Mouse (Mus musculus) liver, embryonic 11.5 days (tissue): ENCODE results near the gene Tcf20. TPM values are rescaled to one million over a fixed set of nuclear protein-coding genes. Genes with fewer than 3 reads are reported as not detected.

Source experiments
- ATAC-seq: fragments of 200-750 bp; cut with Nextera tagmentation; replicated peaks from 2 replicates; pipeline ENCODE4 v1.8.0; 2017; ENCODE audit warnings: moderate number of reproducible peaks, mild to moderate bottlenecking, moderate TSS enrichment, moderate library complexity; ENCODE audit not compliant: low FRiP score
- DNase-seq: peaks from one replicate; pipeline ENCODE4 v3.0.0-alpha.2; 2017; ENCODE audit warnings: low spot score
- H3K27ac ChIP-seq: fragments of 300-500 bp; sonication (generic); 2 replicates; pipeline ENCODE4 v1.5.1; 2014; ENCODE audit warnings: mild to moderate bottlenecking, low read depth, low read length, control low read depth
- H3K27me3 ChIP-seq: fragments of 300-500 bp; sonication (generic); replicated peaks from 2 replicates; pipeline ENCODE4 v1.6.1; 2014; ENCODE audit warnings: low read length, mixed read lengths; ENCODE audit not compliant: control insufficient read depth, insufficient read depth
- H3K36me3 ChIP-seq: fragments of 300-500 bp; sonication (generic); 2 replicates; pipeline ENCODE4 v1.6.1; 2014; ENCODE audit warnings: mild to moderate bottlenecking, low read length, moderate library complexity, mixed read lengths; ENCODE audit not compliant: control insufficient read depth, insufficient read depth
- H3K4me1 ChIP-seq: fragments of 300-500 bp; sonication (generic); replicated peaks from 2 replicates; pipeline ENCODE4 v1.6.1; 2014; ENCODE audit warnings: low read length, mixed read lengths; ENCODE audit not compliant: control insufficient read depth, insufficient read depth
- H3K4me2 ChIP-seq: fragments of 300-500 bp; sonication (generic); 2 replicates; pipeline ENCODE4 v1.6.1; 2014; ENCODE audit warnings: mild to moderate bottlenecking, control low read depth, moderate library complexity
- H3K4me3 ChIP-seq: fragments of 300-500 bp; sonication (generic); 2 replicates; pipeline ENCODE4 v1.5.1; 2014; ENCODE audit warnings: low read depth, low read length, control low read depth
- H3K9ac ChIP-seq: fragments of 300-500 bp; sonication (generic); 2 replicates; pipeline ENCODE4 v1.6.1; 2014; ENCODE audit warnings: low read depth, low read length, control low read depth
- H3K9me3 ChIP-seq: fragments of 300-500 bp; sonication (generic); 2 replicates; pipeline ENCODE4 v1.6.1; 2016; ENCODE audit warnings: low read length, inconsistent platforms, mixed read lengths; ENCODE audit not compliant: control insufficient read depth
- WGBS: fragments of 180-500 bp; shearing (Covaris S2); extraction: QIAGEN DNeasy Blood & Tissue Kit; methylation state at CpG from one replicate; pipeline ENCODE4 v1.1.7; 2014; 5-methylcytosine and 5-hydroxymethylcytosine counted together
- polyA plus RNA-seq: library from polyadenylated mRNA; unstranded; fragments of >200 nt; fragmentation: Nextera tagmentation; extraction: Ambion mirVana; gene quantifications from 2 replicates; pipeline ENCODE4 v1.2.1, GENCODE M21; 2014

The Tcf20 gene
- polyA plus RNA-seq, 1 experiment from 2014 or later: 7.1 TPM

DNA sequence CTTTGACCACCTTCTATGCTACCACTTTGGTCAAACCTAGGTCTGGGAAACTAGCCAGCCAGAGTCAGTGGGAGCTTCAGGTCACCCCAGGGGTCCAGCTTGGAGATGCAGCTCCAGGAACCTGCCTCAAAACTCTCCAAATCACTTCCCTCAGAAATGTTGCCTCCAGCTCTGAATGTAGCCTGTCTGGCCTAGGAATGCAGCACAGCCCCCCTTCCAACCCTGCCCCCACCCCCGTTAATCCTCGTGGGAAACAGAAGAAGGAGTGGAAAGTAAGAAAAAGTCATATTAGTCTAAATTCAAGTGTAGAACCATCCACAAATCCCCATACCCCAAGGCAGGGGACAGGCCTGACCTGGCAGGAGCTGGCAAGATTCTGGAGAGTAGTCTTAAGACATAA, 79.2 kb downstream of the Tcf20 start:
- no peak overlapping the region for H3K4me2 ChIP-seq
- H3K9me3 ChIP-seq: no peaks in the 10 kb centered on the region
- H3K9ac ChIP-seq: no peak overlapping the region
- no peaks in the 10 kb centered on the region for H3K36me3 ChIP-seq
- 47% methylated on average over 2 of the region's 2 CpGs for WGBS
- peaks cover 5% of the 10 kb centered on the region for H3K4me1 ChIP-seq
- H3K27ac ChIP-seq: no peak overlapping the region
- no peak overlapping the region for H3K4me3 ChIP-seq
- DNase-seq (no peak), ATAC-seq (no peak)
- H3K27me3 ChIP-seq: peaks cover 40% of the 10 kb centered on the region

GRCm38 (mm10) chr15:82907306-82907705, 80.4 kb downstream of the Tcf20 start:
- no peaks in the 10 kb centered on the region for H3K9me3 ChIP-seq
- H3K27ac ChIP-seq: no peak overlapping the region
- H3K4me2 ChIP-seq: no peak overlapping the region
- ATAC-seq: no peak
- WGBS: 78% methylated on average over 5 of the region's 5 CpGs
- peaks cover 28% of the 10 kb centered on the region for H3K27me3 ChIP-seq
- H3K4me1 ChIP-seq: peaks cover 5% of the 10 kb centered on the region
- no peaks in the 10 kb centered on the region for H3K36me3 ChIP-seq
- H3K4me3 ChIP-seq: no peak overlapping the region
- H3K9ac ChIP-seq: no peak overlapping the region
- no peak for DNase-seq

GRCm38 (mm10) chr15:82906574-82907061, 81.1 kb downstream of the Tcf20 start:
- peaks cover 23% of the 10 kb centered on the region for H3K27me3 ChIP-seq
- 61% methylated on average over 7 of the region's 7 CpGs for WGBS
- no peak overlapping the region for H3K4me3 ChIP-seq
- no peak overlapping the region for H3K9ac ChIP-seq
- no peaks in the 10 kb centered on the region for H3K36me3 ChIP-seq
- H3K27ac ChIP-seq: no peak overlapping the region
- ATAC-seq (no peak), DNase-seq (peak; percentile 31)
- H3K4me2 ChIP-seq: no peak overlapping the region
- H3K9me3 ChIP-seq: no peaks in the 10 kb centered on the region
- H3K4me1 ChIP-seq: peaks cover 2% of the 10 kb centered on the region

GRCm38 (mm10) chr15:82905431-82906395, 82.0 kb downstream of the Tcf20 start:
- no peaks in the 10 kb centered on the region for H3K9me3 ChIP-seq
- ATAC-seq (no peak), DNase-seq (no peak)
- no peak overlapping the region for H3K27ac ChIP-seq
- no peak overlapping the region for H3K9ac ChIP-seq
- peaks cover 14% of the 10 kb centered on the region for H3K27me3 ChIP-seq
- H3K4me1 ChIP-seq: no peaks in the 10 kb centered on the region; the same call in 1 of the 2 replicates
- no peaks in the 10 kb centered on the region for H3K36me3 ChIP-seq
- no peak overlapping the region for H3K4me2 ChIP-seq
- 76% methylated on average over 8 of the region's 8 CpGs for WGBS
- H3K4me3 ChIP-seq: no peak overlapping the region

DNA sequence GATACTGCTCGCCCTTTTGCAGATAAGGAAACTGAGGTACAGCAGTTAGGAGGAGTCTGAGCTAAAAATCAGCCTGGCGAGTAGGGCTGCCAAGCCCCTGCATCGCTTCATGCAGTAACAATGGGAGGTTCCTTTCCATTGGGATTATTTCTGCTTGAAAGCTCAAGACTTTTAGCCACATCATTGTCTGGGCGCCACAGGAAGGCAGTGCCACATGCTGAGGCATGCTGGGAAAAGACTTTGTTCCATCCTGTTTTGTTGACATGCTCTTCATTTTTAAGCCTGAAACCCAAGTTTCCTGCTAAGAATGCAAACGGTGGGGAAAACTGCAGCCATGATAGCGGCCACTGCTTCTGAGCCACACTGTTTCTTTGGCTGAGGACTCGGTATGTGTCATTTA, 83.1 kb downstream of the Tcf20 start:
- H3K36me3 ChIP-seq: no peaks in the 10 kb centered on the region

GRCm38 (mm10) chr15:82902521-82902920, 85.2 kb downstream of the Tcf20 start:
- H3K4me3 ChIP-seq: no peak overlapping the region
- peaks cover 13% of the 10 kb centered on the region for H3K4me1 ChIP-seq
- DNase-seq: no peak
- no peaks in the 10 kb centered on the region for H3K9me3 ChIP-seq
- WGBS: 55% methylated on average over 4 of the region's 4 CpGs
- H3K27ac ChIP-seq: no peak overlapping the region
- no peak for ATAC-seq
- no peak overlapping the region for H3K9ac ChIP-seq
- no peaks in the 10 kb centered on the region for H3K36me3 ChIP-seq
- H3K27me3 ChIP-seq: peaks cover 4% of the 10 kb centered on the region; the same call in 1 of the 2 replicates
- H3K4me2 ChIP-seq: no peak overlapping the region

More for the DNA sequence above, 83.1 kb downstream of the Tcf20 start:
- 48% methylated on average over 7 of the region's 7 CpGs for WGBS
- H3K4me1 ChIP-seq: peaks cover 4% of the 10 kb centered on the region
- no peak overlapping the region for H3K4me3 ChIP-seq
- H3K27ac ChIP-seq: no peak overlapping the region
- H3K9ac ChIP-seq: no peak overlapping the region
- no peak for DNase-seq
- no peak for ATAC-seq
- peaks cover 4% of the 10 kb centered on the region; the same call in 1 of the 2 replicates for H3K27me3 ChIP-seq
- H3K4me2 ChIP-seq: no peak overlapping the region
- H3K9me3 ChIP-seq: no peaks in the 10 kb centered on the region

DNA sequence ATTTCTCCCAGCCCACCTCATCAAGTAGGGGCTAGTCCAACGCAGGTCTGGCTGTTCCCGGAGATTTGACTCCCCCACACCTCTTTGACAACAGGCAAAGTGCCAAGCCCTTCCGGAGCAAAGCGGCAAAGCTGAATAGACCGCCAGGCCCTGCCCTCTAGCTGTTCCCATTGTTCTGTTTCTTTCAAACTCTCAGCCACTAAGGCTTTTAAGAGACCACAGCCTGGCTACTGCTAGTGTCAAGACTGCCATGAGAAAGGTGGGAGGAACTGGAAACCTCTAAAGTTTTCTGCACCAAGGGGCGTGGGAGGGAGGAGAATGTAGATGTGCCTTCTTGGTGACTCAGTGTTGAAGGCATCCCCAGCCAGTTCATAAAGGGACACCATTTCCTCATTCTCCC, 86.4 kb downstream of the Tcf20 start:
- H3K27ac ChIP-seq: no peak overlapping the region
- H3K9ac ChIP-seq: 0 out of 2 replicates have a peak overlapping the region, but pooled peaks have one; percentile 1
- H3K4me2 ChIP-seq: no peak overlapping the region
- DNase-seq (peak; percentile 23), ATAC-seq (no peak)
- H3K4me1 ChIP-seq: peaks cover 18% of the 10 kb centered on the region
- no peaks in the 10 kb centered on the region for H3K36me3 ChIP-seq
- no peak overlapping the region for H3K4me3 ChIP-seq
- peaks cover 4% of the 10 kb centered on the region; the same call in 1 of the 2 replicates for H3K27me3 ChIP-seq
- no peaks in the 10 kb centered on the region for H3K9me3 ChIP-seq
- 40% methylated on average over 6 of the region's 6 CpGs for WGBS

DNA sequence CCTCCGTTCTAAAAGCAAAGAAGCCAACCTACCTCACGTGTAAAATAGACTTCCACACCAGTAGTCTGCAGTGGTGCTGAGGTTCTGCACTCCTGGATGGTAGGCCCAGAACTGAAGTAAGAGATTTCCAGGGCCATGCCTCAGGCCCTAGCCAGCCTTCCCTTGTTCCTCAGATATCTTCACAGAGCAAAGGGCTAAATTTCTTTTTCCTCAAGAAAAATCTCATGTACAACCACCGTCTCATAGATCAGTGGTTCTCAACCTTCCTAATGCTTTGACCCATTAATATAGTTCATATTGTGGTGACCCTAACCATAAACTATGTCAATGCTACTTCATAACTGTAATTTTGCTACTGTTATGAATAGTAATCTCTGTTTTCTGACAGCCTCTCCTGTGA, 87.3 kb downstream of the Tcf20 start:
- Histone ChIP-seq H3K36me3 (no peaks in the 10 kb centered on the region), H3K27me3 (peaks cover 4% of the 10 kb centered on the region; the same call in 1 of the 2 replicates), H3K4me1 (peaks cover 18% of the 10 kb centered on the region), H3K9ac (peak overlapping the region; percentile 95), H3K27ac (no peak overlapping the region), H3K4me3 (peak overlapping the region; percentile 100), H3K9me3 (no peaks in the 10 kb centered on the region), H3K4me2 (peak overlapping the region; percentile 80)
- no peak for DNase-seq
- no peak for ATAC-seq
- WGBS: 35% methylated on average over 3 of the region's 3 CpGs
